Mouse (Mus musculus) layer of hippocampus, adult 9-11 months (tissue): Measurements from ENCODE around the gene Sephs2.

Source experiments
- DNase-seq: peaks from one replicate; pipeline ENCODE4 v3.0.0; 2022

Sephs2 gene

DNA sequence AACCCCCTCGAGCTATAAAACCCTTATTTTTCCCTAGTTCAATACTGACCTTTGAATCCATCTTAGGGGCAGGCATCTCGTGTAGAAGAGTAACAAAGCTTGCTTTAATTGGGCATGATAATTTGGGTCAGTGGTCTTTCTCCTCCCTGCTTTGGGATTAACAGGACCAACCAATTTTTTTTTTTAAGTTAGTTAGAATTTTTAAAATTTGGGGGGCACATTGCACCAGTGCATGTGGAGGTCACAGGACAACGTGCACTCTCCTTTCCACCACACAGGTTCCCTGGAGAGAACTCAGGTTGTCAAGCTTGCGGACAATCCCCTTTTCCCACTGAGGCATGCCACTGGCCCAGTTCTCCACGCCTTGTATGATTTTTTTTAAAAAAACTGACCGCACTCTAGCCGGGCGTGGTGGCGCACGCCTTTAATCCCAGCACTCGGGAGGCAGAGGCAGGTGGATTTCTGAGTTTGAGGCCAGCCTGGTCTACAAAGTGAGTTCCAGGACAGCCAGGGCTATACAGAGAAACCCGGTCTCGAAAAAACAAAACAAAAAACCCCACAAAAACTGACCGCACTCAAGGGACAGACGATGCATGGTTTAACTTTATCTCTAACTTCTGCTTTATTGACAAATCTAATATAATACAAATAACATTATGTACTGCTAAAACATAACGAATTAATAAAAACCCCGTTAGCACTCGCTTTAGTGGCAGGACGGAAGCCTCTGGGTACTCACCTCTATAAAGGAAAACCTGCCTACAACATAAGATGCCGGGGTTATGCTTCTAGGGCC is 41.8 kb downstream of the Sephs2 start:
- no peak for DNase-seq

DNA sequence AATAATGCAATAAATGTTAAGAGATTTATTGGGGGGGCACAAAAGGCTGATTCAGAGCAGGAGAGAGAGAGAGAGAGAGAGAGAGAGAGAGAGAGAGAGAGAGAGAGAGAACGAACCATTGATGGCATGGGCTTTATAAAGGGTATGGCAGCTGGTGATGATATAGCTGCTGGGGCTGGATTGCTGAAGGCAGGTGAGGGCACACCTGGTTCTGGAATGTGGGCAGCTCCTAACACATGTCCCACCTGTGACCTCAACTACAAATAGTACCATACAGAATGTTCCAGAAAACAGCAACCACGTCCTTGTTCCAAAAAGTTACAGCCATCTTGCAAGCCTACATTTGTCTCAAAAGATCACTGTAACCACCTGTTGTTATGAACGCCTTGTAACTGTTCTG is 42.5 kb downstream of the Sephs2 start:
- DNase-seq, result no peak

DNA sequence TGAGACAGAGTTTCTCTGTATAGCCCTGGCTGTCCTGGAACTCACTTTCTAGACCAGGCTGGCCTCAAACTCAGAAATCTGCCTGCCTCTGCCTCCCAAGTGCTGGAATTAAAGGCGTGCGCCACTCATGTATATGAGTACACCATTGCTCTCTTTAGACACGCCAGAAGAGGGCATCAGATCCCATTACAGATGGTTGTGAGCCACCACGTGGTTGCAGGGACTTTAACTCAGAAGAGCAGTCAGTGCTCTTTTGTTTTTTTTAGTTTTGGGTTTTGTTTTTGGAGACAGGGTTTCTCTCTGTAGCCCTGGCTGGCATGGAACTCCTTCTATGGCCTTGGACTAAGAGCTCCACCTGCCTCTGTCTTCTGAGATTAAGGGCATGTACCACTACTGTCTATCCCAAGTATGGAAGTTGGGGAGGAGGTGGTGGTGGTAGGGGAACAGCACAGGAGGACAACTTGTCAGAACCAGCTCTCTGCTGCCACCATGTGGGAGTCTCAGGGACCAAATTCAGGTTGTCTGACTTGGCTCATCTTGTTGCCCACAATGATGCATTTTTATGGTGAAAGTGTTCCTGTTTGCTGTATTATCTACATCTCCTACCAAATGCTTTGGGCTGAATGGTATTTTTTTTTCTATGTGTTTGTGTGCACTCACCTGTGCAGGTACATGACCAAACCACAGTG is 45.1 kb downstream of the Sephs2 start:
- DNase-seq, result peak; percentile 61

DNA sequence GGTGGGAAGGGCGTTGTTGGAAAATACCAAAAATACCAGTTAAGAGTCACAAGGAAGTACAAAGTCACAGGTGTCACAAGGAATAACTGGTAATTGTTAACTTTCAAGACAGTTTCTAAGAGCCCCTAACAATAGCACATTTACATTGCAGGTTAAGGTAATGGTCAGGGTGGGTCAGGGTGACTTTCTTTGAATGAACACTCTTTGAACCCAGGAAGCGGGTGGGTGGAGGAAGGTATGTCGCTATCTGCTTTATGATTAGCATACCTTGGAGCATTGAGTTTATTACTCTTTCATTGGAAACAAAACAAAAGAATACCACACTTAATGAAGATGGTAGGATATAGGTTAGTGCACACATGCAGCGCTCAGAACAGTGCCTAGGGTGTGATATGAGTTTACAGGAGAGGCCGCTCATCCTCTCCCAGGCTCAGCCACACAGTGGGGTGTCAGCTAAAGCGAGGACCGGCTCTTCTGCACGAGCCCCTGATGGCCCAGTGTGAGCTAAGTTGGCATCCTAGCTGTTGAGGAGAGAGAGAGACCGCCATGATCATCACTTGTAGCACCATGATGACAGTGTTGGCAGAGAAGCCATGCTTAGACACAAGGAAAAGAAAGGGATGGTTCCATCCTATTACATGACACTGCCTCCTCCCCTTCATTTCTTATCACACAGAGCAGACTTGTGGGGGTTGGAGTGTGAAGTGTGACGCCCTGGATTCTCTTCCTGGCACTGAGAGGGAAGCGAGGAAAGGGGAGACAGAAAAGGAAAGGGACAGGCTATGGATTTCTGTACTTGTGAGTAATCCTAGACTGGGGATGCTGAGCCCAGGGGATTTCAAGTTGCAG is 48.5 kb downstream of the Sephs2 start:
- DNase-seq, result no peak

DNA sequence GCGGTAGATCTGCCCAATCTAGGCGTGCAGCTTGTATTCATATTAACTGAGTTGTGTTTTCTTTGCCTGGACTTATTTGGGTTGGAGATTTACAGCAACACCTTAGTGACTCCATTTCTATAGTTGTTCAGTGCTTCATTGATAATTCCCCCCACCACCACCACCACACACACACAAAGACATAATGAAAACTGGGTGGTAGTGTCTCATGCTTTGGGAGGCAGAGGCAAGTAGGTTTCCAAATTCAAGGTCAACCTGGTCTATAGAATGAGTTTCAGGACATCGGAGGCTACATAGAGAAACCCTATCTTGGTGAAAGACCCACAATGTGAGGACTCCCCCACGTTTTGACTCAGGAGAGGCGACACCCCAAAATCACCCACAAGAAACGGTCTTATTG is 49.2 kb downstream of the Sephs2 start:
- no peak for DNase-seq

DNA sequence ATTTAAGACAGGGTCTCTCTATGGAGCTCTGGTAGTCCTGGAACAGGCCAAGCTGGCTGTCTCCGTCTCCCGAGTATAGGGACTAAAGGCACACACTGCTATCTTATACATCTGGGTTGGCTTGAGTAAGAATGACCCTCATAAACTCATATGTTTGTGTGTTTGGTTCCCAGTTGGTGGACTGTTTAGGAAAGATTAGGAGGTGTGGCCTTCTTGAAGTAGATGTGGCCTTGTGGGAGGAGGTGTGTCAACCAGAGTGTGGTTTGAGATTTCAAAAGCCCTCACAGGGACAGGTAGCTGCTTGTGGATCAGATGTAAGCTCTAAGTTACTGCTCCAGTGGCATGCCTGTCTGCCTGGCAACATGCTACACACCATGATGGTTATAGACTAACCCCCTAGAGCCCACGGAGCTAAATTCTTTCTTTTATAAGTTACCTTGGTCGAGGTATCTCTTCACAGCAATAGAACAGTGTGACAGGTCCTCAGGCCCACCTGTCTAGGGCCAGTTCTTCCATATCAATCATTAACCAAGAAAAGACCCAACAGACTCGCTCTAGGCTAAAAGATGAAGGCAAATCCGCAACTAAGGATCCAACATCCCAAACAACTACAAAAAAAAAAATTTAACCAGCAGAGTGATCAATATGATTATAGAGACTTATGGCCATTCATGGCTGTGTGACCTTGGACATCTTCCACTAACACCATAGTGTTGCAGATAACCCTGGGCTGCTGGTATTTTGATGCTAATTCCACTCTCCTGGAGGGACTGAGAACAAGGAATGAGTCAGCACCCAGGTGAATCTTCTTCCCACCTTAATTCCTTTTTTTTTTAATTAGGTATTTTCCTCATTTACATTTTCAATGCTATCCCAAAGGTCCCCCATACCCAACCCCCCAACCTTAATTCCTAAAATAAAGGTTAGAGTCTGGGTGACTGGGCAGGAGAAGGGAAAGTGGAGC is 50.1 kb downstream of the Sephs2 start:
- DNase-seq, result no peak

DNA sequence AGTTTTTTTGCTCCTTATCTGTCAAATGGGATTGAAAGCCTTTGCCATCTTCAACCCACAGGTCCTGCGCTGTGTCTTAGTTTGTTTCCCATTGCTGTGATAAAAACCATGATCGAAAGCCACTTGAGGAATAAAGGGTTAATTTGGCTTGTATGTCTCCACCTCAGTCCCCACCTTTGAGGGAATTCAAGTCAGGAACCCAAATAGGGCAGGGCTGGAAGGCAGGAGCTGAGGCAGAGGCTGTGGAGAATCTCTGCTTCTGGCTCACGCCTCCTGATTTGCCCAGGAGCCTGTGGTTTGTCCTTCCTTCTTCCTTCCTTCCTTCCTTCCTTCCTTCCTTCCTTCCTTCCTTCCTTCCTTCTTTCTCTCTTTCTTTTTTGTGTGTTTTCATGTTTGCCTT is 50.7 kb downstream of the Sephs2 start:
- DNase-seq, result no peak
